Mouse (Mus musculus): Measurements from ENCODE around the gene Morc2a.
"Not testable (repeated sequence)": the region's sequence is repeated elsewhere in the genome, so short reads cannot be mapped to it uniquely, and the experiment has no call there.

Gene Morc2a

GRCm38 (mm10) chr11:3648964-3649841, at the start of gene Morc2a:
Morc2a (plus strand) TSS chr11:3649191.
- DNase-seq (ENCODE audit: low read depth, low spot score): peak; percentile 99

- not testable (repeated sequence) for DNase-seq (ENCODE audit: low read depth, low spot score)
Measured at GRCm38 (mm10) chr11:3601966-3602365, 47.0 kb upstream of the Morc2a start.

- DNase-seq (ENCODE audit: low read depth, low spot score): peak; percentile 38
Measured at GRCm38 (mm10) chr11:3602687-3603086, 46.3 kb upstream of the Morc2a start.

- DNase-seq (ENCODE audit: low read depth, low spot score): no peak
Measured at GRCm38 (mm10) chr11:3606456-3606855, 42.5 kb upstream of the Morc2a start.

- no peak for DNase-seq (ENCODE audit: low read depth, low spot score)
Measured at GRCm38 (mm10) chr11:3615576-3615975, 33.4 kb upstream of the Morc2a start.

GRCm38 (mm10) chr11:3622826-3623225, 26.2 kb upstream of the Morc2a start:
- DNase-seq (ENCODE audit: low read depth, low spot score): no peak

GRCm38 (mm10) chr11:3624391-3625027, 24.5 kb upstream of the Morc2a start:
- no peak for DNase-seq (ENCODE audit: low read depth, low spot score)

GRCm38 (mm10) chr11:3628999-3629491, 19.9 kb upstream of the Morc2a start:
- peak; percentile 19 for DNase-seq (ENCODE audit: low read depth, low spot score)

GRCm38 (mm10) chr11:3633269-3633668, 15.7 kb upstream of the Morc2a start:
- DNase-seq (ENCODE audit: low read depth, low spot score): not testable (repeated sequence)

GRCm38 (mm10) chr11:3647688-3648087, 1.3 kb upstream of the Morc2a start:
- DNase-seq (ENCODE audit: low read depth, low spot score): peak; percentile 12

GRCm38 (mm10) chr11:3648305-3648963, 557 bp upstream of the Morc2a start:
- DNase-seq (ENCODE audit: low read depth, low spot score): peak; percentile 28

- DNase-seq (ENCODE audit: low read depth, low spot score): no peak
Measured at GRCm38 (mm10) chr11:3650141-3650540, 1.1 kb downstream of the Morc2a start.

- no peak for DNase-seq (ENCODE audit: low read depth, low spot score)
Measured at GRCm38 (mm10) chr11:3661964-3662363, 13.0 kb downstream of the Morc2a start.

- DNase-seq (ENCODE audit: low read depth, low spot score): no peak
Measured at GRCm38 (mm10) chr11:3667506-3667905, 18.5 kb downstream of the Morc2a start.

GRCm38 (mm10) chr11:3668768-3669167, 19.8 kb downstream of the Morc2a start:
- no peak for DNase-seq (ENCODE audit: low read depth, low spot score)

GRCm38 (mm10) chr11:3669849-3670248, 20.9 kb downstream of the Morc2a start:
- DNase-seq (ENCODE audit: low read depth, low spot score): no peak

- no peak for DNase-seq (ENCODE audit: low read depth, low spot score)
Measured at GRCm38 (mm10) chr11:3671000-3671628, 22.1 kb downstream of the Morc2a start.

- no peak for DNase-seq (ENCODE audit: low read depth, low spot score)
Measured at GRCm38 (mm10) chr11:3674545-3674944, 25.6 kb downstream of the Morc2a start.

GRCm38 (mm10) chr11:3676423-3676822, 27.4 kb downstream of the Morc2a start:
- DNase-seq (ENCODE audit: low read depth, low spot score): no peak

- no peak for DNase-seq (ENCODE audit: low read depth, low spot score)
Measured at GRCm38 (mm10) chr11:3677204-3677603, 28.2 kb downstream of the Morc2a start.

- no peak for DNase-seq (ENCODE audit: low read depth, low spot score)
Measured at GRCm38 (mm10) chr11:3679771-3680170, 30.8 kb downstream of the Morc2a start.

- no peak for DNase-seq (ENCODE audit: low read depth, low spot score)
Measured at GRCm38 (mm10) chr11:3683696-3684095, 34.7 kb downstream of the Morc2a start.
